Mouse (Mus musculus) embryonic facial prominence, embryonic 13.5 days (tissue): ENCODE results near the gene Gdpgp1. TPM values are rescaled to one million over a fixed set of nuclear protein-coding genes. Genes with fewer than 3 reads are reported as not detected.

Source experiments
- ATAC-seq: fragments of 200-750 bp; cut with Nextera tagmentation; 2 replicates; pipeline ENCODE4 v1.8.0; 2017; ENCODE audit warnings: low read depth; ENCODE audit not compliant: insufficient number of reproducible peaks, insufficient read depth, low FRiP score, low TSS enrichment
- H3K27ac ChIP-seq: fragments of 300-500 bp; sonication (generic); 2 replicates; pipeline ENCODE4 v1.5.1; 2015; ENCODE audit warnings: moderate library complexity, mild to moderate bottlenecking, inconsistent platforms
- H3K27me3 ChIP-seq: fragments of 300-500 bp; sonication (generic); 2 replicates; pipeline ENCODE4 v1.6.1; 2015; ENCODE audit warnings: mild to moderate bottlenecking, inconsistent platforms
- H3K36me3 ChIP-seq: fragments of 300-500 bp; sonication (generic); 2 replicates; pipeline ENCODE4 v1.6.1; 2015; ENCODE audit warnings: mild to moderate bottlenecking, inconsistent platforms
- H3K4me1 ChIP-seq: fragments of 300-500 bp; sonication (generic); 2 replicates; pipeline ENCODE4 v1.6.1; 2015; ENCODE audit warnings: inconsistent platforms
- H3K4me2 ChIP-seq: fragments of 300-500 bp; sonication (generic); 2 replicates; pipeline ENCODE4 v1.6.1; 2015; ENCODE audit warnings: moderate library complexity, mild to moderate bottlenecking, inconsistent platforms
- H3K4me3 ChIP-seq: fragments of 300-500 bp; sonication (generic); 2 replicates; pipeline ENCODE4 v1.5.1; 2015; ENCODE audit warnings: mild to moderate bottlenecking, inconsistent platforms
- H3K9ac ChIP-seq: fragments of 300-500 bp; sonication (generic); 2 replicates; pipeline ENCODE4 v1.6.1; 2015; ENCODE audit warnings: mild to moderate bottlenecking, inconsistent platforms
- H3K9me3 ChIP-seq: fragments of 300-500 bp; sonication (generic); 2 replicates; pipeline ENCODE4 v1.6.1; 2016; ENCODE audit warnings: inconsistent platforms
- WGBS: fragments of 180-500 bp; shearing (Covaris S2); methylation state at CpG from one replicate; pipeline ENCODE4 v1.1.7; 2015; ENCODE audit warnings: mixed read lengths; 5-methylcytosine and 5-hydroxymethylcytosine counted together
- polyA plus RNA-seq: library from polyadenylated mRNA; unstranded; fragments of >200 nt; fragmentation: Nextera tagmentation; extraction: Ambion mirVana; gene quantifications from 2 replicates; pipeline ENCODE4 v1.2.1, GENCODE M21; 2015

Gdpgp1 gene
- polyA plus RNA-seq, 1 experiment from 2014 or later: 3.8 TPM

GRCm38 (mm10) chr7:80200963-80201539 lies 31.6 kb upstream of the Gdpgp1 start:
- no peak for ATAC-seq
- Histone ChIP-seq H3K27me3 (no peaks in the 10 kb centered on the region), H3K4me2 (no peak overlapping the region), H3K9ac (no peak overlapping the region), H3K4me3 (no peak overlapping the region), H3K9me3 (no peaks in the 10 kb centered on the region), H3K36me3 (peaks cover 18% of the 10 kb centered on the region), H3K4me1 (peaks cover 80% of the 10 kb centered on the region), H3K27ac (no peak overlapping the region)
- WGBS: 78% methylated on average over 5 of the region's 5 CpGs

GRCm38 (mm10) chr7:80201888-80202540 lies 30.7 kb upstream of the Gdpgp1 start:
- Histone ChIP-seq H3K27ac (no peak overlapping the region), H3K4me3 (no peak overlapping the region), H3K4me1 (peaks cover 89% of the 10 kb centered on the region), H3K9ac (peak overlapping the region; percentile 46; the same call in 1 of the 2 replicates), H3K27me3 (no peaks in the 10 kb centered on the region), H3K4me2 (no peak overlapping the region), H3K36me3 (peaks cover 18% of the 10 kb centered on the region), H3K9me3 (no peaks in the 10 kb centered on the region)
- no peak for ATAC-seq
- 88% methylated on average over 15 of the region's 15 CpGs for WGBS

GRCm38 (mm10) chr7:80202961-80203360 lies 29.7 kb upstream of the Gdpgp1 start:
- H3K4me2 ChIP-seq: no peak overlapping the region
- no peaks in the 10 kb centered on the region for H3K9me3 ChIP-seq
- WGBS: 79% methylated on average over 5 of the region's 5 CpGs
- no peak overlapping the region for H3K27ac ChIP-seq
- H3K9ac ChIP-seq: no peak overlapping the region
- no peak overlapping the region for H3K4me3 ChIP-seq
- peaks cover 89% of the 10 kb centered on the region for H3K4me1 ChIP-seq
- ATAC-seq: no peak
- peaks cover 18% of the 10 kb centered on the region for H3K36me3 ChIP-seq
- no peaks in the 10 kb centered on the region for H3K27me3 ChIP-seq

GRCm38 (mm10) chr7:80203638-80204096 lies 29.0 kb upstream of the Gdpgp1 start:
- H3K27ac ChIP-seq: no peak overlapping the region
- WGBS: 57% methylated on average over 12 of the region's 12 CpGs
- no peaks in the 10 kb centered on the region for H3K27me3 ChIP-seq
- H3K9me3 ChIP-seq: no peaks in the 10 kb centered on the region
- H3K9ac ChIP-seq: peak overlapping the region; percentile 22; the same call in 1 of the 2 replicates
- peaks cover 18% of the 10 kb centered on the region for H3K36me3 ChIP-seq
- ATAC-seq: no peak
- H3K4me1 ChIP-seq: peaks cover 96% of the 10 kb centered on the region
- H3K4me3 ChIP-seq: no peak overlapping the region
- H3K4me2 ChIP-seq: no peak overlapping the region

- WGBS: 75% methylated on average over 4 of the region's 4 CpGs
- Histone ChIP-seq H3K9ac (no peak overlapping the region), H3K4me3 (no peak overlapping the region), H3K9me3 (no peaks in the 10 kb centered on the region), H3K27ac (no peak overlapping the region), H3K4me2 (no peak overlapping the region), H3K27me3 (no peaks in the 10 kb centered on the region), H3K36me3 (peaks cover 18% of the 10 kb centered on the region), H3K4me1 (peaks cover 99% of the 10 kb centered on the region)
- no peak for ATAC-seq
Measured at GRCm38 (mm10) chr7:80204362-80204761, 28.3 kb upstream of the Gdpgp1 start.

- no peak overlapping the region for H3K4me3 ChIP-seq
- H3K9ac ChIP-seq: no peak overlapping the region
- no peak overlapping the region for H3K4me2 ChIP-seq
- no peaks in the 10 kb centered on the region for H3K9me3 ChIP-seq
- H3K4me1 ChIP-seq: peaks cover 98% of the 10 kb centered on the region
- H3K27me3 ChIP-seq: no peaks in the 10 kb centered on the region
- 60% methylated on average over 7 of the region's 7 CpGs for WGBS
- H3K27ac ChIP-seq: no peak overlapping the region
- ATAC-seq: no peak
- H3K36me3 ChIP-seq: peaks cover 18% of the 10 kb centered on the region
Measured at GRCm38 (mm10) chr7:80204961-80205360, 27.7 kb upstream of the Gdpgp1 start.

GRCm38 (mm10) chr7:80205705-80206589 lies 26.7 kb upstream of the Gdpgp1 start:
- Histone ChIP-seq H3K4me1 (peaks cover 91% of the 10 kb centered on the region), H3K27ac (peak overlapping the region; percentile 80), H3K9ac (no peak overlapping the region), H3K9me3 (no peaks in the 10 kb centered on the region), H3K36me3 (peaks cover 18% of the 10 kb centered on the region), H3K27me3 (no peaks in the 10 kb centered on the region), H3K4me2 (no peak overlapping the region), H3K4me3 (no peak overlapping the region)
- no peak for ATAC-seq
- WGBS: 85% methylated on average over 12 of the region's 12 CpGs

GRCm38 (mm10) chr7:80207314-80207731 lies 25.3 kb upstream of the Gdpgp1 start:
- Histone ChIP-seq H3K4me1 (peaks cover 77% of the 10 kb centered on the region), H3K9ac (no peak overlapping the region)
- no peak for ATAC-seq

GRCm38 (mm10) chr7:80208026-80208642 lies 24.5 kb upstream of the Gdpgp1 start:
- Histone ChIP-seq H3K4me1 (peaks cover 70% of the 10 kb centered on the region), H3K27me3 (no peaks in the 10 kb centered on the region), H3K27ac (peak overlapping the region; percentile 80), H3K4me3 (no peak overlapping the region), H3K9ac (no peak overlapping the region), H3K36me3 (peaks cover 8% of the 10 kb centered on the region), H3K4me2 (0 out of 2 replicates have a peak overlapping the region, but pooled peaks have one; percentile 18), H3K9me3 (no peaks in the 10 kb centered on the region)
- 67% methylated on average over 18 of the region's 18 CpGs for WGBS
- ATAC-seq: peak; percentile 66

More at GRCm38 (mm10) chr7:80207314-80207731, 25.3 kb upstream of the Gdpgp1 start:
- 61% methylated on average over 3 of the region's 3 CpGs for WGBS
- H3K27me3 ChIP-seq: no peaks in the 10 kb centered on the region
- no peaks in the 10 kb centered on the region for H3K9me3 ChIP-seq
- H3K36me3 ChIP-seq: peaks cover 13% of the 10 kb centered on the region
- no peak overlapping the region for H3K4me3 ChIP-seq
- H3K4me2 ChIP-seq: 0 out of 2 replicates have a peak overlapping the region, but pooled peaks have one; percentile 18
- H3K27ac ChIP-seq: peak overlapping the region; percentile 80

GRCm38 (mm10) chr7:80208738-80209430 lies 23.8 kb upstream of the Gdpgp1 start:
- no peak; the same call in 1 of the 2 replicates for ATAC-seq
- 78% methylated on average over 10 of the region's 10 CpGs for WGBS
- no peaks in the 10 kb centered on the region for H3K9me3 ChIP-seq

More at GRCm38 (mm10) chr7:80208738-80209430, 23.8 kb upstream of the Gdpgp1 start:
- peaks cover 62% of the 10 kb centered on the region for H3K4me1 ChIP-seq
- H3K27ac ChIP-seq: peak overlapping the region; percentile 80
- no peak overlapping the region for H3K9ac ChIP-seq
- H3K27me3 ChIP-seq: no peaks in the 10 kb centered on the region
- no peak overlapping the region for H3K4me2 ChIP-seq
- H3K36me3 ChIP-seq: peaks cover 10% of the 10 kb centered on the region
- no peak overlapping the region for H3K4me3 ChIP-seq
